Mouse (Mus musculus): ENCODE data around the gene Cldn18.

Gene Cldn18

GRCm38 (mm10) chr9:99717134-99717533, at the start of gene Cldn18:
TSS of gene Cldn18 (minus strand) at chr9:99717267.
- DNase-seq (ENCODE audit: low read depth, low spot score): no peak

GRCm38 (mm10) chr9:99763530-99763929, 46.5 kb upstream of the Cldn18 start:
- peak; percentile 28 for DNase-seq (ENCODE audit: low read depth, low spot score)

- DNase-seq (ENCODE audit: low read depth, low spot score): no peak
Observed at GRCm38 (mm10) chr9:99750272-99750671, 33.2 kb upstream of the Cldn18 start.

- no peak for DNase-seq (ENCODE audit: low read depth, low spot score)
Observed at GRCm38 (mm10) chr9:99748279-99748678, 31.2 kb upstream of the Cldn18 start.

GRCm38 (mm10) chr9:99747731-99748130, 30.7 kb upstream of the Cldn18 start:
- no peak for DNase-seq (ENCODE audit: low read depth, low spot score)

GRCm38 (mm10) chr9:99744548-99744947, 27.5 kb upstream of the Cldn18 start:
- DNase-seq (ENCODE audit: low read depth, low spot score): peak; percentile 24

- peak; percentile 45 for DNase-seq (ENCODE audit: low read depth, low spot score)
Observed at GRCm38 (mm10) chr9:99729943-99730646, 13.0 kb upstream of the Cldn18 start.

GRCm38 (mm10) chr9:99727819-99728218, 10.8 kb upstream of the Cldn18 start:
- DNase-seq (ENCODE audit: low read depth, low spot score): no peak

- no peak for DNase-seq (ENCODE audit: low read depth, low spot score)
Observed at GRCm38 (mm10) chr9:99725278-99725677, 8.2 kb upstream of the Cldn18 start.

GRCm38 (mm10) chr9:99720011-99720410, 2.9 kb upstream of the Cldn18 start:
- no peak for DNase-seq (ENCODE audit: low read depth, low spot score)

- DNase-seq (ENCODE audit: low read depth, low spot score): no peak
Observed at GRCm38 (mm10) chr9:99710297-99710696, 6.8 kb downstream of the Cldn18 start.

- no peak for DNase-seq (ENCODE audit: low read depth, low spot score)
Observed at GRCm38 (mm10) chr9:99709588-99710248, 7.3 kb downstream of the Cldn18 start.

- no peak for DNase-seq (ENCODE audit: low read depth, low spot score)
Observed at GRCm38 (mm10) chr9:99707425-99708126, 9.5 kb downstream of the Cldn18 start.

- DNase-seq (ENCODE audit: low read depth, low spot score): no peak
Observed at GRCm38 (mm10) chr9:99706264-99706663, 10.8 kb downstream of the Cldn18 start.

- DNase-seq (ENCODE audit: low read depth, low spot score): no peak
Observed at GRCm38 (mm10) chr9:99703711-99704110, 13.4 kb downstream of the Cldn18 start.

GRCm38 (mm10) chr9:99702215-99702614, 14.9 kb downstream of the Cldn18 start:
- DNase-seq (ENCODE audit: low read depth, low spot score): no peak

GRCm38 (mm10) chr9:99701187-99701586, 15.9 kb downstream of the Cldn18 start:
- DNase-seq (ENCODE audit: low read depth, low spot score): no peak

- DNase-seq (ENCODE audit: low read depth, low spot score): no peak
Observed at GRCm38 (mm10) chr9:99699752-99700389, 17.2 kb downstream of the Cldn18 start.

GRCm38 (mm10) chr9:99694961-99695360, 22.1 kb downstream of the Cldn18 start:
- no peak for DNase-seq (ENCODE audit: low read depth, low spot score)

- no peak for DNase-seq (ENCODE audit: low read depth, low spot score)
Observed at GRCm38 (mm10) chr9:99690386-99690785, 26.7 kb downstream of the Cldn18 start.

GRCm38 (mm10) chr9:99689796-99690195, 27.3 kb downstream of the Cldn18 start:
- no peak for DNase-seq (ENCODE audit: low read depth, low spot score)
